Mouse (Mus musculus) mouse trophoblast stem cell (cell line): ENCODE measurements around the gene Xrra1.
"Not testable (repeated sequence)": the region's sequence is repeated elsewhere in the genome, so short reads cannot be mapped to it uniquely, and the experiment has no call there.

Experiments
- in situ Hi-C, 2 experiments: fragments of 300-500 bp; cut with MseI, MboI; formaldehyde crosslinking; loops; 2 replicates in 1 of 2; 3 replicates in 1 of 2; pipeline ENCODE4 v1.15.1; 2025

Gene Xrra1

DNA sequence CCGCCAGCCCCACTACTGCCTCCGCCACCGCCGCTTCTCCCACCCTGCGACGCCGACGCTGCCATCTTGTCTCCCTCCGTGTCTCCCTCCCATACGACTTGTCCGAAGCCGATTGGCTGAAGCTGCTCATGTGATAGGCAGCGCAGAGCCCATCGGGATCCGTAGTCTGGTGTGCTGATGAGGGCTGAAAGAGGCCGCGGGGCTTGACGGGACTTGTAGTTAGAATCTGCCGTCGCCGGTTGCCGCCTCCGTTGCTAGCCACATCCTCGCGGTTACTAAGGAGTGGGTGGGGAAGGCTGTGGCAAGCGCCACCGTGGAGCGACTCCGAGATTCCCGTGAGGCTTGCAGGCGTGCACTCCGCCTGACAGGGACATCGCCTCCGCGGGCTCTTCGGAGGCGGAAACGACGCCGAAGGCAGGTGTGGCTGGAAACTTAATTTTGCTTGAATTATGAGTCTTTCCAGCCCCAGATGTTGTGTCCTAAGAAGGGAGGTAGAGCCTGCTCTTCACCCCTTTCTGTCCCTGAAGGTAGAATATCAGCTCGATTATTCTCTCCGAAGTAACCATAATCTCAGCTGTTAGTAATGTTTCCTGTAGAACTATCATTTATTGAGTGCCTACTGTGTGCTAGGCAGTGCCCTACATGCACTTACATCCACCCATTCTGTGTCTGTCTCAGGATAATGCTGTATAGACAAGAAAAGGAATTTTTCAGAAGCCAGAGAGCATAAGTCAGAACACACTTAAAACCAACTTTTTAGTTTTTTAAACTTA, at the start of gene Xrra1:
TSS of gene Xrra1 (plus strand) at position 304 of the 773 bp plus-strand sequence.
- in situ Hi-C loops = no loop called here

DNA sequence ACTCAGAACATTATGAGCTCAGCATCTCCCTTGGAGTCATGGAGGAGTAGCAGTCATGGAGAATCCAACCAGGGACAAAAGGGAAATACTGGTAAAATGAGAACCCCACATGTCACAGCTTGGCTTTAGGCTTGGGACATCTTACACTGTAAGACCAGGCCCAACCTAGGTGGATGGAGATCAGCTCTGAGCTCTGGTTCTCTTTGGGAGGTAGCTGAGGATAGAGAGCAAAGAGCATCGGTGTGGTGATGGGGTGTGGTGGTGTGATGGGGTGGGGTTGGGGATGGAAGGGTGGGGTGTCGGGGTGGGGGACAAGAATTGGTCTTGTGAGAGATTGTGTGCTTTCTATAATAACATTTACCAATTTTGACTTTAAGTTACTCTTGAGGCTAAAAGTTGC, 48.1 kb upstream of the Xrra1 start:
- in situ Hi-C loops = loop anchor here in 1 of 2 experiments (5.0 kb wide), 1 partner anchor 66 kb away; no protein-coding TSS in a partner anchor

DNA sequence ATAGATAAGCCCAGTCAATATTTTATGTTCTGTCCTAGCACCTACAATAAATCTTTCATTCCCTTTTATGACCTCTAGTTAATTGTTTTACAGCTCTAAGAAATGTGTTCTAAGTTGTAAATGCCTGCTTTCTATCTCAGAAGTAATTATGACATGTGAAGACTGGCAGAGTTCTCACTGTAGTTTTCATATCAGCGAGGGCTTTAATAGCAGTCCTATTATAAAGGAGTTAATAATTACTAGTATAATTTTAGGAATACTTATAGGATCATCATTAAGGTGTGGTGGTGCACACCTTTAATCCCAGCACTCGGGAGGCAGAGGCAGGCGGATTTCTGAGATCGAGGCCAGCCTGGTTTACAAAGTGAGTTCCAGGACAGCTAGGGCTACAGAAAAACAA, 47.3 kb upstream of the Xrra1 start:
- in situ Hi-C loops = loop anchor here in 1 of 2 experiments (5.0 kb wide), 1 partner anchor 66 kb away; no protein-coding TSS in a partner anchor

DNA sequence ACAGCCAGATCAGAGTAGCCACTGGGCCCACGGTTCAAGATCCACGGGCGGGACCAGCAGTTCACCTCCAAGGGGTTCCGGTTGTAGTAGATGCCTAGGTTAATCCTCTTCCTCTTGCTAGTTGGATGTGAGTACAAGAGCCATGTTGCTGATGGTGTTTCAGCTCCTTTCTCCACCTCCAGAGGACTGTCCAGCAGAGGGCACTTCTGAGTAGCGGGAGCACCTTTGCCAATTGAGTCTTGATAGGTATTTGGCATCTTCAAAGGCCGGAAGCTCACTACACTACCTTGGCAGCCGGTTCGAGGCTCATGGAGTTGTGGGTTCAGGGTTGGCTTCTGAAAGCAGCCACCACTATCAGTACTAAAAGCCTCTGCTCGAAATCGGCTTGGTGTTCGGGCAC, 45.5 kb upstream of the Xrra1 start:
- in situ Hi-C loops = loop anchor here in 1 of 2 experiments (5.0 kb wide), 1 partner anchor 64 kb away; no protein-coding TSS in a partner anchor

DNA sequence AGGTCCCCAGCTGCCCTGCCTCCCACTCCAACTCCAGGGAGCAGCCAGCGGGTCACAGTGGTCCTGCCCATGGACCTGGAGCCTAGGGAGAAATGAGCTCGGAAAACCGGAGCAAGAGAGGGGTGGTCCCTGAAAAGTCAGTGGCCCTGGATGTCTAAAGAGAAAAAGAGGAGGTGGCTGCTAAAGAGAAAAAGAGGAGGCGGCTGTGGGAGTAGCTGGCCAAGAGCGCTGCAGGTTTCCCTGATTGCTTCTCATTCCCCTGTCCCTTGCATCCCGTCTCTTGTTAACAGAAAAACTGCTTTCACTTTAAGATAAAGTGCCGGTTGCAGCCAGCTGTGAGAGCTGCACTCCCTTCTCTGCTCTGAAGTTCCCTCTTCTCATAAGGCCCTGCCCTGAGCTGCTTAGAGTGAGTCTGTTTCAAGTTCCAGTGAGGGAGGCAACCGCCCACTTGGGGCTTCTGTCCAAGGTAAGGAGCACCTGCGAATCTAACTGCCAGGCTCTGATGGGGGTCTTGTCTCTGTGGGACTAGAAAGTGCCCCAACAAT, 40.7 kb upstream of the Xrra1 start:
- in situ Hi-C loops = not testable (repeated sequence)

DNA sequence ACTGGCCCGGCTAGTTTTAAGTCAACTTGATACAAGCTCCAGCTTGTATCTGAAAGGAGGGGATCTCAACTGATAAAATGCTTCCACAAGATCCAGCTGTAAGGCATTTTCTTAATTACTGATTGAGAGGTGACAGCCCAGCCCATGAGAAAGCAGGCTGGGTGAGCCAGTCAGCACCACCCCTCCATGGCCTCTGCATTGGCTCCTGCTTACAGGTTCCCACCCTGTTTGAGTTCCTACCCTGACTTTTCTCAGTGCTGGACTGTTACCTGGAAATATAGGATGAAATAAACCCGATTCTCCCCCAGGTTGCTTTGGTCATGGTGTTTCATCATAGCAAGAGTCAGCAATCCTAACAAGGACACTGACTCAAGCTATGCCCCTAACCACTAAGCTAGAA, 37.0 kb upstream of the Xrra1 start:
- in situ Hi-C loops = no loop called here

DNA sequence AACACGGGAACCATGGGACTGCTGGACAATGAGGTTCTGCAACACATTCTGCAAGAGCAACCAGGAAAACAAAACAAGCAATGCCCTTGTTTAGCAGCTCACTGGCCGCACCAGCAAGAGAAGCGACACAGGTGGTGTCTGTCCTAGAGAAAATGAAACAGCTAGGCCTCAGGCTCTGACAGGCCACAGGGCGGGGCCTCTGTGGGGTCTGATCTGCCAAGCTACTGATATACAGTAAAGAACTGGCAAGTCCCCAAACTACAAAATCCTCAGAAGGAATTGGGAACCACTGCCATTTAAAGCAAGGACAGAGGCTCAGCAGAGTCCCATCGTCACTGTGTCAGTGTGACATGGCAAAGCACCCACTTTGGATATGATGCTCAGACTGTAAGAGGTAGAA, 36.5 kb upstream of the Xrra1 start:
- in situ Hi-C loops = no loop called here

DNA sequence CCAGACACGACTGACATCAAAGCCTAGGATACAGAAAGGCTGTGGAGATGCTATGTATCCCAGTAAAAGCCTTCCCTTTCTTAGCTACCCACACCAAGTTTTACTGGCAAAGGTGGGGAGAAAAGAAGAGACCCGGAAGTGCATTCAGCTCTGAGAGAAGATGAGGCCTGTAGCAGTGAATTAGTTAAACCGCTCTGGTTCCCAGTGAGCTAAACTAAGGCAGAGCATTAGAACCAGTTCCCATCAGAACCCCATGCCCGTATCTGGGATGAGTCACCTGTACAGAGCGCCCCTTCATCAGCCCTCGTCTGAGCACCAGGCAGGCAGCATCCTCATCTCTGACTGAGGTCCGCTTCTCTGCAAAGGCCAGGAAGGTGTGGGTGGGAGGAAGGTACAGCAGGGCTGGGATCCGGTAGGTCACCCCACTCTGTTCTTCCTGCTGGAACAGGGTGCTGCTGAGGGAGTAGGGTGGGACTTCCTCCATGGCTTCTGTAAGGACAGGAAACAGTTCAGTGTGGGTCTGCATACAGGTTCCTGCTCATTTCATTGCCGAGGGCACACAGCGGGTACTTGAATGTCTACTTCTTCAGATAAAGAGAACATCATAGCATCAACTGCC, 35.8 kb upstream of the Xrra1 start:
- in situ Hi-C loops = no loop called here

DNA sequence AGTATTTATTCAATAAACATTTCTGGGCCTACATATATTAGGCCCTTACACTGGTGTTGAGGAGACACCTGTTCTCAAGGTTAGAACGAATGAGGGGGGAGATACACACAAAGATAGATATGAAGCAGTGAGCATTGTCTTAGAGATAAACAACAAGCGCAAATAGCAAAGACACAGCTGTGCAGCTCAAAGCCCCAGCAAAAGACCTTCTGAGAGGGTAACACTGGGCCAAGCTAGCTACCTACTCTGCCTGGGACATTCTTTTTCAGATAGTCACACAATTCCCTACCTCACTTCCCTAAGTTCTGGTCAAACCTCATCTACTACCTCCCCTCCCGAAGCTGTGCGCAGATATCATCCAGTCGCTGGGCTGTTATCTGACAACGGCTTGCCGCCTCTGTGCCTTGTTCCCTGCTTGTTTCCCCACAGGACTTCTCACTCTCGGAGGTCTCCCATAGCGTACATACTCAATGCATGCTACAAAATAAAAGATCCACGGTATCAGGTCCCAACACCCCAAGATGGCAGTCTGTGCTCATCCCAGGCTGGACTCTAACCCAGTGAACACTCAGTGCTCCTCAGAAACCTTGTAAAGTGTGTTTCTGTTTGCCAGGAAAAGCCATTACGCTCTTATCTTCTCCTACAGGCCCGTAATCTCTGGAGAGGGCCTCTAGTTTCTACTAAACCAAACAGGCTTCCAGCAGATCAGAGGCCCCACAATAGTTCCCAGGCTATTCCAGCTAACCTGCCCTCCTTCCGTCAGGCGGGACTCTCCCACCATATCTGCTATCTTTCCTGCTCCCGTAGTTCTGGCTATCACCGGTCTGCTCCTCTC, 34.0 kb upstream of the Xrra1 start:
- in situ Hi-C loops = no loop called here

DNA sequence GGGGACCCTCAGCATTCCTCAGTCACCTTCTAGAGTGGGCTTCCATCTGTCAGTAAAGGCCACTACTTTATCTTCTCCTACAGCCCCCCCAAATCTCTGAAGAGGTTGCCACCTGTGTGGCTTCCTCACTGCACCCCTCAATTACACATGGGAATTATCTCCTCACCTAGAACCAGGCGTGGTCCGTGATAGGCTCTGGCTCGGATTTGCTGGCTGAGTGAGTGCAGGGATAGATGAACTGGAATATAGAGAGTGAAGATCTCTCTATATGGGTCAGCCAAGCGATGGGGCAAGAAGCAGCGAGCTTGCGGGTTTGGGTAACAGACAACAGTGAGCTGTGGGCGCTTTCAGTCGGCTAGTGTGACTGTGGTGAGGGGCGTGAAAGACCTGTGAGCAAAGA, 33.4 kb upstream of the Xrra1 start:
- in situ Hi-C loops = no loop called here

DNA sequence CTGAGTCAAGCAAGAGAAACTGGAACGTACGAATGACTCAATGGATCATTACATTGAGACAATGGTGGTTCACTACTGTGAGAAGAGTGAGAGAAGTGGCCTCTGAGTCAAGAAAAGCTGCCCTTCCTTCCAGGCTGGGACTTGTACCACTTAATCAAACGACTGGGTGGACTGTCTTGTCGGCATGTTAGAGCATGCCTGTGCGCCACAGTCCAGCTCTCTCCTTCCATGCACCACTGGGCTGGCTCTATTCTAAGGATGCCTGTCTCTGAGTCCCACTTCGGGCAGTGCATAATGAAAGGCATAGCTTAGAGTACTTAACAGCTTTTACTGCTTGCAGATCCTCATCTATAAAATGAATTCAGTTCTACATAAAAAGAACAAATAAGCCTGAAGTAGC, 32.8 kb upstream of the Xrra1 start:
- in situ Hi-C loops = no loop called here

DNA sequence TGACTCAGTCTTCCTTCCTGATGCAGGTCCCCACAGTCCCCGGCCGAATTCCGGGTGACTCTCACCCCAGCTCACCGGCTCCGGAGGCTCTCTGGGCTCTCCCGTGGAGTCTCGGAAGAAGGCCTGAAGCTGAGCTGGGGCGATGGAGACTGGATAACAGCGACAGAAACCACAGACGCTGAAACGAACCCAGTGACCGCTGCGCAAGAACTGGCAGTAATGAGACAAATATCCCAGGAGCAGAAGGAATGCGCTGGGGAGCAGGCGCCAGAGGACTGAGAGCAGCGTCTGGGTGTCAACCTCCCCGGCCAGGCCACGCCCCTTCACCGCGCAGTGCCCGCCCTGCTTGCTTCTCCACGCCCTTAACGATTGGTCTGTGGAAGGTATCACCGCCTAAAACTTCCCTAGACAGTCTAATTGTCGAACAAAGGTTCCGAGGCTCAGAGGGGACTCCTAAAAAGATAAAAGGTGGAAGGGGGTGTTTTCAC, 30.8 kb upstream of the Xrra1 start, which contains the start of gene Neu3:
TSS of gene Neu3 (minus strand) at position 335 of the 488 bp plus-strand sequence.
- in situ Hi-C loops = no loop called here

DNA sequence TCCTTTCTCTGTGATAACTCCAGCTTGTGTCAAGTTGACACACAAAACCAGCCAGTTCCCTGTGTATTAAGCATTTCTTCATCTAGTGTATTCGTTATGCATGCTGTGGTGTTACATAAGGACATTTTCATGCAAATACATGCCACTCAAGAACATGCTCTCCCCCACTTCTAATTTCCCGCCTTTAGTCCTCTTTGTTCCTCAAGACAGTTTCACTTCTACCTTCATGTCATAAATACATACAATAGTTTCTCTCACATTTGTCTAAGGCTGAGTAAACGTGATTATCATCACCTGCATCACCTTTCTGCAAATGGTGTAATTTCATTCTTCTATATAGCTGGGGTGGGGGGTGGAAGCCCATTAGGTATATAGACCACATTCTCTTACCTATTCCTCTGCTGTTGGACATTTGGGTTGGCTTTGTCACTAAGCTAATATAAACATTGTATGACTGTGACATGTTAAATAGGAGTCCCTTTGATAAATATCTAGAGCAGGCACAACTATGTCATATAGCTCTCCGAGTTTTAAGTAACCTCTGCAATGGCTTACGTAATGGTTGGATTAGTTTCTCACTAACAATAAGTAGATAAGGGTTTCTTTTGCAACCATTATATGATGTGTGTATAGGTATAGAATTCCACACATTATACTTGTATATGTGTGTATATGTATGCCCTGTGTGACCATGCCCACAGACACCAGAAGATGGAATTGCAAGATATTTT, 25.6 kb upstream of the Xrra1 start:
- in situ Hi-C loops = no loop called here

DNA sequence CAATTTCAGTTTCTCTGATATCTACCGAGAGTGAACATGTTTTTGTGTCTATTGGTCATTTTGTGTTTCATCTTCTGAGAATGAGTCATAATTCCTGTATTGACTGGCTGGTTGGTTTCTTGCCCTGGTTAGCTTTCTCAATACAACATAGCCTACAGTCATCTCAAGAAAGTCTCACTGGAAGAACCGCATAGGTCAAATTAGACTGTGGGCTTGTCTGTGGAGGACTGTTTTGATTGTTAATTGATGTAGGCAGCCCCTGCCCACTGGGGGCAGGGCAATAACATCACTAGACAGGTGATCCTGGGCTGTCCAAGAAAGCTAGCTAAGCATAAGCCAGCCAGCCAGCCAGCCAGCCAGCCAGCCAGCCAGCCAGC, 25.1 kb upstream of the Xrra1 start:
- in situ Hi-C loops = no loop called here

DNA sequence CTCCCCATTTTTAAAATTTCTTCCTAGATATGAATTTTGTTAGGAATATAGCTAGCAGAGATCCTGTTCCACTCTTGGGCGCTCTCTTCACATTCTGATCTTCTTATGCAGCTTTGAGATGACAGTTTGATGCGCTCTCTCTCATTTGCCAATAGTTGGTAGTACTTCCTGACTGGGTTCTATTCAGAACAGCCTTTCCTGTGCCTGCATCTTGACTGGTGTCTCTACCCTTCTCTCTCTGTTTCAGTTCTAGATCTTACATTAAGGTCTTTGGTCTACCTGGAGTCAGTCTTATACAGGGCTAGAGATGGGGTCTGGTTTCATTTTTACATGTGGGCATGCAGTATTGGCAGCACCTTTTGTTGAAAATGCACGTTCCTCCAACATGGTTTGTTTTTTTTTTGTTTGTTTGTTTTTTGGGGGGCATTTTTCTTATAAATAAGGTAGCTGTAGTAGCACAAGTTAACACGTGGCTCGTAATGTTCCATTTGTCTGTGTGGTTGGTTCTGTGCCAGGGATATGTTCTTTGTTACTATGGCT, 24.5 kb upstream of the Xrra1 start:
- in situ Hi-C loops = no loop called here

DNA sequence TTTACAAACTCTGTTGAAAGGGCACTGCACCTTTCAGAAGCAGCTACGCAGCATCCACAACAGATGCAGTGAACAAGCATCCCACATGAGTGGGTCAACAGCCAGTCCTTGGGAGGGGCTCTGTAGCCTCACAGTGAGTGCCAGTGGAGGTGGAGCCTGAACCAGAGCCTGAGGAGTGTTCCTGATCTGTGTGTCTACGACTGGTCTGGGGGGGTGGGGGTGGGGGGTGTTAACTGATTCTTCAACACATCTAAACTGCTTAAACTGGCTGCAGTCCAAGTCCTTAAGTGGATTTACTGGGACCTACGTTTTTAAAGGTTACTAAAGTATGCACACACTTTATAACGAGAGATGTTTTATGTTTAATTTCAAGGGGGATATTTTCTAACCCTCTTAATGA, 22.1 kb upstream of the Xrra1 start:
- in situ Hi-C loops = no loop called here

DNA sequence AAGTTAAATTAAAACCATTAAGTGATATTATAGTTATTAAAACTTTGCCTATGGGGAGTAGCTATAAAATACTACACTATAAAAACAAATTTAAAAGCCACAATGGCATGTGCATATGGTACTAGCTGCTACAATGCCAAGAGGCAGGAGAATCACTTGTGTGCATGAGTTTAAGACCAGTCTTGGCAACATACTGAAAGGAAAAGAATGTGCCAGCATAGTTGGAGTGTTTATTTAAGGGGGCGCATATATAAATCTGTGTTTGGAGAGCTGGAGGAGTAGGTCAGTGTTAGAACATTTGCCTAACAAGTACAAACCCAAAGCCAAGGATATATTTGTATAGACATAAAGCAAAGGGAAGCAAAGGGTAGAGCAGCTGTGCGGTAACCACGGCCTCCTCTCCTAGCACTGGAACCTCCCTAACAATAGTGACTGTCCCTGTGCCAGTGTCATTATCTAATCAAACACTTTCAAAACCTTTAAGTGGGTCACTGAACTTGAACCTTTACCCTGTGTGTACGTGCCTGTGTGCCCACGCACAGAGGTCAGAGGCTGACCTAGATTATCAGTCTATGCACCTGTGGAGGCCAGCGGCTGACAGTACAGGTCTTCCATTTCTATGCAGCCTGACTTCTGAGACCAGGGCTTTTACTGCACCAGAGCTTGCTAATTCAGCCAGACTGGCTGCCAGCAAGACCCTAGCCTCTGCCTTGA, 21.4 kb upstream of the Xrra1 start:
- in situ Hi-C loops = no loop called here

DNA sequence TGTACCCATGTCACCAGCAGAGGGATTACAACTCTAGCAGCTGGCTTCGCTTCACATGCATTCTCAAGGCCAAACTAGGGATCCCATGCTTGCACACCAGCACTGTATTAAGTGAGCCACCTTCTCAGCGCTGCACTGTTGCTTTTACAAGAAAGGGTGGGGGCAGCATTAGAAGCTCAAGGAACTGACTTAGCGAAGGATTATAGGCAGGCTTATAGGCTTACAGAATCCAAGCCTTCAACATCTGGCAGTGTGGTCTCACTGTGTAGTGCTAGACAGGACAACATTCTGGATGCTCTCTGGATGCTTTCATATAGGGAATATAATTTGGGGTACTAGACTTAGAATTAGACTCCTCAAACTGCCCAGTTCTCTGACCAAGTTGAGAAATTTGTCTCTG, 20.7 kb upstream of the Xrra1 start:
- in situ Hi-C loops = no loop called here

DNA sequence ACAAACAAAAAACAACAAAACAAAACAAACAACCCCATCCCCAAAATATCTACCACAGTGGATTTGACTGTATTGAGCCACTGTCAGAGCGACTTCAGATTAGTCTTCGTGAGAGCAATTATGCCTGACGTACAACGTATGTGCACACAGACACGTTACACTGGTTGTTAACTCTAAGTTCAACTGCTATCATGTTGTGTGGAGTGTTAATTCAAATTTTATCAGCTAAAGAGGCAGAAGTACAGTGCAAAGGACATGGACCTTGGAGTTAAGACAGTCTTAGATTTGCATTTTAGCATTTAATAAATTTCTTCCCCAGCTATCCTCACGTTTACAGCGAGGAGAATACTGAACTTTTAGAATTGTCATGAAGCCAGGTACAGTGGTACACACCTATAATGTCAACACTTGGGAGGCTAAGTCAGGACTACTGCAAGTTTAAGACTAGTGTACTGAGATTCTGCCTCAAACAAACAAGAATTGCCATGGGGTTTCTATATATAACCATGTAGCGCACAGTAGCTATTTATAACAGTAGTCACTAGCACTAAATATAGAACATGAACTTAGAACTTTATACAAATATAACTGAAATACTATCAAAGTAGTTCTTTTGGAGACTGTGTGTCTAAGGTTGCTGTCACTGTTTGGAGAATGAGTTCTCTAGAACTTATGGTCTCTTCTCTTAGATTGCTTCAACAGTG, 13.2 kb upstream of the Xrra1 start:
- in situ Hi-C loops = no loop called here

DNA sequence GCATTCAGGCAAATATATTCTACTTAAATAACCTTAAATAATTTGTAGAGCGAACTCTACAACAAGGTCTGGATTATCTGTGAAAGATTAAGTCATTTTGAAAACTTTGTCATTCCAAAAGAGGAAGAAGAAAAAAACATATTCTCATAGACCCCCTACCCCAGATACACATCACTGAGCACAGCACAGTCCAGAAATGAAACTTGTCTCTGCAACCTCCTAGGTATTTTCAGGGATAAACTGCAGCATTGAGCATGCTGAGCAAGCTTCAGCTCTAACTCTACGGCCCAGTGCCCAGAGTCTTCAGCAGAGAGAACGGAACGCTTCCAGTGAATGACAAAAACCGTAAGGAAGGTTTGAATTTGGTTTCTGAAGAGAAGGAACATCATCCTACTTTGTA, 8.4 kb upstream of the Xrra1 start:
- in situ Hi-C loops = no loop called here
